Mouse (Mus musculus): ENCODE measurements around the gene Il17c. TPM values are rescaled to one million over a fixed set of nuclear protein-coding genes. Genes with fewer than 3 reads are reported as not detected.
A peak's percentile ranks its signal among the peaks of the same experiment; 100 is the strongest.

Il17c gene
- polyA plus RNA-seq, 1 experiment from 2014 or later = not detected

DNA sequence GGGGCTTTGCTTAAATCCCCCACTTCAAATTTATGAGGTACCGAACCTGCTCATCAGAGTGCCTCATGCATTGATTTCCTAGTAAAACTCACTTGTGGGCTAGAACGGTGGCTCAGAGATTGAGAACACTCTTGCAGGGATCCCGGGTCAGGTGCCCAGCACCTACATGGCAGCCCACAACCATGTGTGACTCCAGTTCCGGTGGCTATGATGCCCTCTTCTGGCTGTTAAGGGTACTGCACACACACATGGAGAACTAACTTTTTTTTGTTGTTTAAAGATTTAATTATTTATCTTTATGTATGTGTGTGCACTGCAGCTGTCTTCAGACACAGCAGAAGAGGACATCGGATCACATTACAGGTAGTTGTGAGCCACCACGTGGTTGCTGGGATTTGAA is 13.6 kb downstream of the Il17c start:
- peaks cover 7% of the 10 kb centered on the region for H3K27me3 ChIP-seq (ENCODE audit: control insufficient read depth, insufficient read depth, low read depth, low read length)
- peaks cover 4% of the 10 kb centered on the region; the same call in 1 of the 2 replicates for H3K36me3 ChIP-seq (ENCODE audit: control insufficient read depth, insufficient read depth)
- H3K4me1 ChIP-seq (ENCODE audit: control insufficient read depth, low read depth, low read length) = peaks cover 20% of the 10 kb centered on the region
- H3K27ac ChIP-seq (ENCODE audit: low read length) = no peak overlapping the region
- no peak overlapping the region for H3K4me2 ChIP-seq (ENCODE audit: low read depth, low read length)
- ATAC-seq (ENCODE audit: low read depth) = no peak
- H3K9ac ChIP-seq (ENCODE audit: low read depth, low read length) = no peak overlapping the region
- peaks cover 2% of the 10 kb centered on the region for H3K9me3 ChIP-seq (replicated peaks; ENCODE audit: control insufficient read depth, low read length)
- 79% methylated on average over 6 of the region's 6 CpGs for WGBS (ENCODE audit: insufficient replicate concordance)
- H3K4me3 ChIP-seq (ENCODE audit: low read depth, low read length) = no peak overlapping the region

DNA sequence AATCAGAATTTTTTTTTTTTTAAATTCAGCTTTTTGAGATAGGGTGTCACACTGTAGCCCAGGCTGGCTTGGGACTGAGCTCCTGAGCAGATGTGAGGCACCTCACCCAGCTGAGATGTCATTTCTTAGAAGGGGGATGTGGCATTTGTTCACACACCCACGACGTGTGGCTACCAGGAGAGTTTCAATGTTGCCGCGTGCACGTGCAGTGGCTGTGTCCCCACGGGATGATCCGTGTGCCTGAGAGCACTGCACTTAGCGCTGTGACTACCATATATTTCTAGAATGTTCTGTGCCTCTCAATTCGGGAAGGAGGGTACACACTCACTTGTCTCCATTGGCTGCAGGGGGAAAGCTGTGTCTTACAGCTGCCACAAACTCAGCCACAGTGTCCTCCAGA is 14.3 kb downstream of the Il17c start:
- peaks cover 15% of the 10 kb centered on the region for H3K4me1 ChIP-seq (ENCODE audit: control insufficient read depth, low read depth, low read length)
- no peak overlapping the region for H3K9ac ChIP-seq (ENCODE audit: low read depth, low read length)
- no peak overlapping the region for H3K4me2 ChIP-seq (ENCODE audit: low read depth, low read length)
- peaks cover 4% of the 10 kb centered on the region; the same call in 1 of the 2 replicates for H3K36me3 ChIP-seq (ENCODE audit: control insufficient read depth, insufficient read depth)
- 75% methylated on average over 9 of the region's 9 CpGs for WGBS (ENCODE audit: insufficient replicate concordance)
- no peak overlapping the region for H3K27ac ChIP-seq (ENCODE audit: low read length)
- H3K27me3 ChIP-seq (ENCODE audit: control insufficient read depth, insufficient read depth, low read depth, low read length) = peaks cover 7% of the 10 kb centered on the region
- no peak for ATAC-seq (ENCODE audit: low read depth)
- peaks cover 2% of the 10 kb centered on the region for H3K9me3 ChIP-seq (replicated peaks; ENCODE audit: control insufficient read depth, low read length)
- H3K4me3 ChIP-seq (ENCODE audit: low read depth, low read length) = no peak overlapping the region

DNA sequence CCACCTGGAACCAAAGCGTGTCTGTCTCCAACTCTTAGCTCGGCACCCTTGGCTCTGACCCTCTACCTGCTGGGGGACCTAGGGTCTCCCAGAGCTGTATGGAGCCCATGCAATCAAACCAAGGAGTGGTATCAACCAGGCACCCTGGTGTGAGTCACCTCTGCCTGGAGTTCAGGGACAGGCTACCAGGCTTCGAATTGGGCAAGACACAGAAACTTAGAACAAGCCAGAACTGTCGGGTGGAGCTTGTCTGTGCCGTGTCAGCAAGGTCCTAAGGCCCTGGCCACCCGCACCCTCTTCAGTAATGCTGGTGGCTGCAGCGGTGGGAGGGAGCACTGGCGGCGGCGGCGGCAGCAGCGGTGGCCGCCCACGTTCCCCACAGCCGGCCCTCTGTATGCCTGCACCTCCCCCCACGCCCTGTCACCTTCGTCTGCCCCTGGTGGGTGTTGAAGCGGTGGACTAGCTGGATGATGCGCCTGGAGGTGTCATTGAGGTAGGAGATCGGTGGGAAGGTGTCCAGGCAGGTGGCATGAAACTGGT is 14.8 kb downstream of the Il17c start:
- Histone ChIP-seq H3K9me3 (replicated peaks; ENCODE audit: control insufficient read depth, low read length) (peaks cover 2% of the 10 kb centered on the region), H3K36me3 (ENCODE audit: control insufficient read depth, insufficient read depth) (peaks cover 4% of the 10 kb centered on the region; the same call in 1 of the 2 replicates), H3K4me1 (ENCODE audit: control insufficient read depth, low read depth, low read length) (peaks cover 13% of the 10 kb centered on the region), H3K27me3 (ENCODE audit: control insufficient read depth, insufficient read depth, low read depth, low read length) (peaks cover 7% of the 10 kb centered on the region), H3K4me2 (ENCODE audit: low read depth, low read length) (no peak overlapping the region), H3K9ac (ENCODE audit: low read depth, low read length) (no peak overlapping the region), H3K4me3 (ENCODE audit: low read depth, low read length) (no peak overlapping the region; the same call in 1 of the 2 replicates), H3K27ac (ENCODE audit: low read length) (no peak overlapping the region)
- ATAC-seq (ENCODE audit: low read depth) = no peak
- WGBS (ENCODE audit: insufficient replicate concordance) = 65% methylated on average over 20 of the region's 20 CpGs

DNA sequence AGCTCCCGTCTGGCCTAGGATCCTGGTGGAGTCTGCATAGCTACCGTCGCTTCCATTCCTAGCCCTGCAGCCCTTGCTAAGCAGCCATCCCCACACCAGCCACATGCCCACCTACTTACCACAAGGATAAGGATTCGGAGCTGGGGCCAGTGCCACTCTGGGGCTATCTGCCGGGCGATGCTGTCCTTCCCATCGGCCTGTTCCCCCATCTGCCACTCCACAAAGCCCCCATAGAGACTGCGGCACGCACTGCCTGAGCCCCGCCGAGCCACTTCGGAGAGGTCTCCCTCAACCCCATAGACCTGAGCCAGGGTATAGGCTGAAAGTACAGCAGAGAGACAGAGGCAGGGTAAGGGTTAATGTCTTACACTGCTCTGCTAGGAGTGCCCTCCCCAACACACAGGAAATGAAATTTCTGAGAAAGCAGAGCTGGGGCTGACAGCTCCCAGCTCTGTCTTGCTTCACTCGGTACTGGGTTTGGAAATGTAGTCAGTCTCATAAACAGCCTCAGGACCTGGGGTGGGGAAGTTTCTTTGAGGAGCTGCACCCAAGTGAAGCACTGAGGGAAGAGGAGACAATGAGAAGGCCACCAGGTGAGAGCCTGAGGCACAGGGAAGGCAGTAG is 16.0 kb downstream of the Il17c start:
- peak; percentile 30 for ATAC-seq (ENCODE audit: low read depth)
- WGBS (ENCODE audit: insufficient replicate concordance) = 70% methylated on average over 13 of the region's 13 CpGs
- Histone ChIP-seq H3K9me3 (replicated peaks; ENCODE audit: control insufficient read depth, low read length) (peaks cover 2% of the 10 kb centered on the region), H3K4me1 (ENCODE audit: control insufficient read depth, low read depth, low read length) (peaks cover 12% of the 10 kb centered on the region), H3K27ac (ENCODE audit: low read length) (peak overlapping the region; percentile 38; the same call in 1 of the 2 replicates), H3K4me3 (ENCODE audit: low read depth, low read length) (0 out of 2 replicates have a peak overlapping the region, but pooled peaks have one; percentile 0), H3K4me2 (ENCODE audit: low read depth, low read length) (no peak overlapping the region), H3K36me3 (ENCODE audit: control insufficient read depth, insufficient read depth) (peaks cover 4% of the 10 kb centered on the region; the same call in 1 of the 2 replicates), H3K9ac (ENCODE audit: low read depth, low read length) (no peak overlapping the region), H3K27me3 (ENCODE audit: control insufficient read depth, insufficient read depth, low read depth, low read length) (peaks cover 1% of the 10 kb centered on the region; the same call in 1 of the 2 replicates)

DNA sequence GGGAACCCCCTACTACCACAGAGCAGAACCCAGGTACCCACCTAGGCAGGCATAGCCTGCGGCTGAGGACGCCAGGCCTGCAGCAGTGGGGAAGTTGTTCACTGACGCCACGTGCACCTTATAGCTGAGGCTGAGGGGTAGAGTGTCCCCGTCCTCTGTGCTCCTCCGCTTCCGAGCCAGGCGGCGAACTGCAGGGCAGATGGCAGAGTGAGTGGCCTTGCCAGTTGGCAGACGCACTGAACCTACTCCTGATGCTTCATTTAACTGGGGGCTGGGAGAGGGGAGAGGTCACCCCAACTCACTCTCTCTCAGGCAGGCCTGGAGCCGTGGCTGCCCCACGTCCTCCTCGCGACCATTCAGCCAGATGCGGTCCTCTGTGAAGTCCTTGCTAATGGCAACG is 17.5 kb downstream of the Il17c start:
- H3K27me3 ChIP-seq (ENCODE audit: control insufficient read depth, insufficient read depth, low read depth, low read length) = no peaks in the 10 kb centered on the region
- H3K4me3 ChIP-seq (ENCODE audit: low read depth, low read length) = no peak overlapping the region
- no peak for ATAC-seq (ENCODE audit: low read depth)
- H3K36me3 ChIP-seq (ENCODE audit: control insufficient read depth, insufficient read depth) = peaks cover 4% of the 10 kb centered on the region; the same call in 1 of the 2 replicates
- peaks cover 2% of the 10 kb centered on the region for H3K9me3 ChIP-seq (replicated peaks; ENCODE audit: control insufficient read depth, low read length)
- H3K9ac ChIP-seq (ENCODE audit: low read depth, low read length) = no peak overlapping the region
- WGBS (ENCODE audit: insufficient replicate concordance) = 90% methylated on average over 16 of the region's 16 CpGs
- no peak overlapping the region for H3K27ac ChIP-seq (ENCODE audit: low read length)
- H3K4me1 ChIP-seq (ENCODE audit: control insufficient read depth, low read depth, low read length) = peaks cover 12% of the 10 kb centered on the region
- H3K4me2 ChIP-seq (ENCODE audit: low read depth, low read length) = no peak overlapping the region

DNA sequence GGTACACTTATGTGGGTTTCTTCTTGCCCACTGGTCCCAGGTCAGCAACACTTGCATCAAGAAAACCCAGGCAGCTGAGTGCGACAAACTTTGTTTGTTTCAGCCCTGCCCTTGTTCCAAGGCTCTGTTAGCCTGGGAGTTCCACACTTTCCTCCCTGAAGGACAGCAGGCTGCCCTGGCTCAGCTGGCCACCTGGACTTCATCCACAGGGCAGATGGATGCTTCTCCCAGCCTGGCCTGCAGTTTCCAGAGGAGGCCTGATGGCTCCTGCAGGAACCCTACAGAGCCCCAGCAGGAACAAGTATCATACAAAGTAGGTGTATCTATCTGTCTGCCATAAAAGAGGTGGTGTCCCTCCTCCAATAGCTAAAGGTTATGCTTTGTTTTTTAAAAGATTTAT is 19.5 kb downstream of the Il17c start:
- H3K27me3 ChIP-seq (ENCODE audit: control insufficient read depth, insufficient read depth, low read depth, low read length) = no peaks in the 10 kb centered on the region
- H3K36me3 ChIP-seq (ENCODE audit: control insufficient read depth, insufficient read depth) = no peaks in the 10 kb centered on the region; the same call in 1 of the 2 replicates

DNA sequence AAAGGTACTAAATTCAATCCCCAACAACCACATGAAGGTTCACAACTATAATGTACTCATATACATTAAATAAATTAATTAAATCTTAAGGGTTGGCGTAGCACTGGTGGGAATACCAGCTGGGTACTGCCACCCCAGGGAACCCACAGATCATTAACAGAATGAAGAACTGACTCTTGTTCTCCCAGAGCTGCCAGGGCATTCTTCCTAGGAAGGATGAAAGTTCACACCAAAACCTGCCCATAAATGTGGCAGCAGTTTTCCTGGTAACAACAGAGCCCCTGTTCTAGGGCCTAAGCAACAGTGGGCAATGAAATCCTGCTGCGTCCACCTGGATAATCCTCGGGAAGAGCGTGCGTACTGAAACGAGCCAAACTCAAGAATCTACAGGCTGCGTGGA is 20.5 kb downstream of the Il17c start:
- Histone ChIP-seq H3K9ac (ENCODE audit: low read depth, low read length) (peak overlapping the region; percentile 71), H3K4me1 (ENCODE audit: control insufficient read depth, low read depth, low read length) (peaks cover 29% of the 10 kb centered on the region)
- 49% methylated on average over 7 of the region's 7 CpGs for WGBS (ENCODE audit: insufficient replicate concordance)

More for the DNA sequence above, 19.5 kb downstream of the Il17c start:
- ATAC-seq (ENCODE audit: low read depth) = no peak
- Histone ChIP-seq H3K9me3 (replicated peaks; ENCODE audit: control insufficient read depth, low read length) (no peaks in the 10 kb centered on the region), H3K4me2 (ENCODE audit: low read depth, low read length) (no peak overlapping the region), H3K4me3 (ENCODE audit: low read depth, low read length) (no peak overlapping the region), H3K27ac (ENCODE audit: low read length) (no peak overlapping the region), H3K9ac (ENCODE audit: low read depth, low read length) (no peak overlapping the region), H3K4me1 (ENCODE audit: control insufficient read depth, low read depth, low read length) (peaks cover 29% of the 10 kb centered on the region)
- 82% methylated on average over 1 of the region's 1 CpGs for WGBS (ENCODE audit: insufficient replicate concordance)

DNA sequence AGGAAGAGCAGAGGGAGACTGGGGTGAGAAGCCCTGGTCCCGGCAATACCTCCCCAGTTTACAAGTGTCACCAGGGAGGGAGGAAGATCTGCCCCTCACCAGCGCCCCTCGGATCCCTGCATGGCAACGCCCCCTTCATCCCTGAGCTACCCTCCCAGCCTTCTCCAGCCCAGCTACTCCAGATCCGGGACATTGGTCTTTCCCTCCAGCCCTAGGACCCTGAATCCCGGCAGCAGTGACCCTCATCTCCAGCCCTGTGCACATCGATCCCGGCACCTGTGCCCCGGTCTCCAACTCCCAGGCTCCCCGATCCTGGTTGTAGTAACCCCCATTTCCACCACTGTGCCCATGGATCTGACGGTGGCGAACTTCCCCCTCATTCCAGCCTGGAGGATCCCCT is 21.0 kb downstream of the Il17c start:
- Histone ChIP-seq H3K4me2 (ENCODE audit: low read depth, low read length) (peak overlapping the region; percentile 99), H3K27me3 (ENCODE audit: control insufficient read depth, insufficient read depth, low read depth, low read length) (no peaks in the 10 kb centered on the region), H3K27ac (ENCODE audit: low read length) (peak overlapping the region; percentile 66), H3K9me3 (replicated peaks; ENCODE audit: control insufficient read depth, low read length) (no peaks in the 10 kb centered on the region), H3K4me1 (ENCODE audit: control insufficient read depth, low read depth, low read length) (peaks cover 29% of the 10 kb centered on the region), H3K9ac (ENCODE audit: low read depth, low read length) (peak overlapping the region; percentile 71), H3K4me3 (ENCODE audit: low read depth, low read length) (peak overlapping the region; percentile 87), H3K36me3 (ENCODE audit: control insufficient read depth, insufficient read depth) (no peaks in the 10 kb centered on the region; the same call in 1 of the 2 replicates)
- no peak for ATAC-seq (ENCODE audit: low read depth)
- under 1% methylated on average over 12 of the region's 12 CpGs for WGBS (ENCODE audit: insufficient replicate concordance)

More for the DNA sequence above, 20.5 kb downstream of the Il17c start:
- Histone ChIP-seq H3K36me3 (ENCODE audit: control insufficient read depth, insufficient read depth) (no peaks in the 10 kb centered on the region; the same call in 1 of the 2 replicates), H3K4me3 (ENCODE audit: low read depth, low read length) (peak overlapping the region; percentile 87), H3K4me2 (ENCODE audit: low read depth, low read length) (peak overlapping the region; percentile 99), H3K9me3 (replicated peaks; ENCODE audit: control insufficient read depth, low read length) (no peaks in the 10 kb centered on the region), H3K27me3 (ENCODE audit: control insufficient read depth, insufficient read depth, low read depth, low read length) (no peaks in the 10 kb centered on the region), H3K27ac (ENCODE audit: low read length) (no peak overlapping the region)
- no peak for ATAC-seq (ENCODE audit: low read depth)

Data from liver, embryonic 16.5 days (tissue).